Mouse (Mus musculus) small intestine, adult 2 months (tissue): Measurements from ENCODE around the gene Brinp2. TPM values are rescaled to one million over a fixed set of nuclear protein-coding genes. Genes with fewer than 3 reads are reported as not detected.

ENCODE experiments used
- H3K27ac ChIP-seq: fragments of 200-500 bp; 2 replicates; pipeline ENCODE4 v1.5.1; 2012; ENCODE audit warnings: low read depth, low read length, control low read depth, inconsistent platforms; ENCODE audit not compliant: insufficient read depth
- H3K27me3 ChIP-seq: fragments of 200-500 bp; 2 replicates; pipeline ENCODE4 v1.6.1; 2012; ENCODE audit warnings: mild to moderate bottlenecking, moderate library complexity, low read length, inconsistent platforms; ENCODE audit not compliant: control insufficient read depth, insufficient read depth
- H3K36me3 ChIP-seq: fragments of 200-500 bp; 2 replicates; pipeline ENCODE4 v1.6.1; 2012; ENCODE audit warnings: mild to moderate bottlenecking, low read length, control low read depth, inconsistent platforms; ENCODE audit not compliant: control insufficient read depth, insufficient read depth
- H3K4me1 ChIP-seq: fragments of 200-500 bp; 2 replicates; pipeline ENCODE4 v1.6.1; 2012; ENCODE audit warnings: low read length, inconsistent platforms, mixed read lengths; ENCODE audit not compliant: control insufficient read depth, insufficient read depth, insufficient read length
- H3K4me3 ChIP-seq: fragments of 200-500 bp; 2 replicates; pipeline ENCODE4 v1.5.1; 2012; ENCODE audit warnings: low read depth, mild to moderate bottlenecking, control low read depth, inconsistent platforms, low read length, moderate library complexity
- CTCF ChIP-seq: fragments of 200-500 bp; IDR thresholded peaks from 2 replicates; pipeline ENCODE4 v1.5.1; 2012; ENCODE audit warnings: low read depth, mild to moderate bottlenecking, control low read depth, inconsistent platforms, low read length, moderate library complexity, mixed read lengths; ENCODE audit not compliant: insufficient replicate concordance, insufficient read length; ENCODE audit errors: extremely low read depth
- POLR2A ChIP-seq: fragments of 200-500 bp; IDR thresholded peaks from 2 replicates; pipeline ENCODE4 v1.6.1; 2012; ENCODE audit warnings: low read depth, mild to moderate bottlenecking, control low read depth, inconsistent platforms, low read length, moderate library complexity
- WGBS: fragments of 180-500 bp; shearing (Covaris S2); methylation state at CpG from one replicate; pipeline ENCODE4 v1.1.7; 2018; 5-methylcytosine and 5-hydroxymethylcytosine counted together
- polyA plus RNA-seq: library from polyadenylated mRNA; depleted of rRNA; stranded (reverse); fragments of >200 nt; gene quantifications from 2 replicates; pipeline ENCODE4 v1.2.3, GENCODE M21; 2012; rRNA removed

Brinp2 gene
- 0.41 and 0.96 TPM in 2 replicates for polyA plus RNA-seq

GRCm38 (mm10) chr1:158356051-158356461, at the start of gene Brinp2:
TSS of gene Brinp2 (minus strand) at chr1:158356326.
- 0 out of 2 replicates have a peak, but pooled peaks cover 6% of the 10 kb centered on the region for H3K27me3 ChIP-seq
- H3K36me3 ChIP-seq, result no peaks in the 10 kb centered on the region
- no peak for TF ChIP-seq CTCF
- no peak for TF ChIP-seq POLR2A
- peaks cover 3% of the 10 kb centered on the region; the same call in 1 of the 2 replicates for H3K4me1 ChIP-seq
- 2% methylated on average over 30 of the region's 30 CpGs for WGBS
- H3K4me3 ChIP-seq, result peak within 1 kb of the TSS; percentile 50
- no peak within 1 kb of the TSS for H3K27ac ChIP-seq

- H3K4me1 ChIP-seq, result no peaks in the 10 kb centered on the region
- H3K36me3 ChIP-seq, result no peaks in the 10 kb centered on the region
- no peaks in the 10 kb centered on the region for H3K27me3 ChIP-seq
- TF ChIP-seq CTCF (no peak), POLR2A (no peak)
- no peak overlapping the region for H3K27ac ChIP-seq
- WGBS, result 49% methylated on average over 2 of the region's 2 CpGs
- no peak overlapping the region for H3K4me3 ChIP-seq
These were observed 44.8 kb upstream of the Brinp2 start for GRCm38 (mm10) chr1:158400898-158401297.

GRCm38 (mm10) chr1:158397058-158397457, 40.9 kb upstream of the Brinp2 start:
- no peak overlapping the region for H3K27ac ChIP-seq
- 81% methylated on average over 2 of the region's 2 CpGs for WGBS

GRCm38 (mm10) chr1:158390693-158391092, 34.6 kb upstream of the Brinp2 start:
- 68% methylated on average over 4 of the region's 4 CpGs for WGBS
- TF ChIP-seq POLR2A (no peak), CTCF (no peak)
- Histone ChIP-seq H3K4me1 (no peaks in the 10 kb centered on the region), H3K36me3 (no peaks in the 10 kb centered on the region), H3K27ac (no peak overlapping the region), H3K4me3 (no peak overlapping the region), H3K27me3 (no peaks in the 10 kb centered on the region)

More at GRCm38 (mm10) chr1:158397058-158397457, 40.9 kb upstream of the Brinp2 start:
- H3K4me1 ChIP-seq, result no peaks in the 10 kb centered on the region
- no peak overlapping the region for H3K4me3 ChIP-seq
- TF ChIP-seq POLR2A (no peak), CTCF (no peak)
- H3K36me3 ChIP-seq, result no peaks in the 10 kb centered on the region
- H3K27me3 ChIP-seq, result no peaks in the 10 kb centered on the region

- no peaks in the 10 kb centered on the region for H3K36me3 ChIP-seq
- no peak overlapping the region for H3K4me3 ChIP-seq
- H3K4me1 ChIP-seq, result no peaks in the 10 kb centered on the region
- no peaks in the 10 kb centered on the region for H3K27me3 ChIP-seq
- H3K27ac ChIP-seq, result no peak overlapping the region
- WGBS, result 84% methylated on average over 4 of the region's 4 CpGs
- TF ChIP-seq CTCF, result no peak
- TF ChIP-seq POLR2A, result no peak
These were observed 32.9 kb upstream of the Brinp2 start for GRCm38 (mm10) chr1:158388995-158389394.

- TF ChIP-seq POLR2A (no peak), CTCF (no peak)
- H3K4me1 ChIP-seq, result no peaks in the 10 kb centered on the region
- H3K27me3 ChIP-seq, result no peaks in the 10 kb centered on the region
- WGBS, result 55% methylated on average over 3 of the region's 3 CpGs
- no peaks in the 10 kb centered on the region for H3K36me3 ChIP-seq
- no peak overlapping the region for H3K4me3 ChIP-seq
- H3K27ac ChIP-seq, result no peak overlapping the region
These were observed 30.7 kb upstream of the Brinp2 start for GRCm38 (mm10) chr1:158386781-158387180.

GRCm38 (mm10) chr1:158385311-158385710, 29.2 kb upstream of the Brinp2 start:
- no peak overlapping the region for H3K27ac ChIP-seq
- no peak overlapping the region for H3K4me3 ChIP-seq
- H3K27me3 ChIP-seq, result no peaks in the 10 kb centered on the region
- H3K4me1 ChIP-seq, result no peaks in the 10 kb centered on the region
- WGBS, result 90% methylated on average over 2 of the region's 2 CpGs
- no peak for TF ChIP-seq CTCF
- no peak for TF ChIP-seq POLR2A
- no peaks in the 10 kb centered on the region for H3K36me3 ChIP-seq

GRCm38 (mm10) chr1:158383210-158383609, 27.1 kb upstream of the Brinp2 start:
- WGBS, result 75% methylated on average over 3 of the region's 3 CpGs

More at GRCm38 (mm10) chr1:158383210-158383609, 27.1 kb upstream of the Brinp2 start:
- Histone ChIP-seq H3K4me3 (no peak overlapping the region), H3K4me1 (no peaks in the 10 kb centered on the region), H3K27me3 (no peaks in the 10 kb centered on the region), H3K36me3 (no peaks in the 10 kb centered on the region), H3K27ac (no peak overlapping the region)
- no peak for TF ChIP-seq CTCF
- TF ChIP-seq POLR2A, result no peak
